Mouse (Mus musculus) olfactory bulb, adult 2 months (tissue): Measurements from ENCODE around the gene Rhof.

Experiments used
- CTCF ChIP-seq: fragments of 200-500 bp; IDR thresholded peaks from 2 replicates; pipeline ENCODE4 v1.5.1; 2012; ENCODE audit warnings: low read depth, mild to moderate bottlenecking, low read length, moderate library complexity; ENCODE audit not compliant: insufficient read depth
- POLR2A ChIP-seq: fragments of 200-500 bp; IDR thresholded peaks from 2 replicates; pipeline ENCODE4 v1.6.1; 2012; ENCODE audit warnings: mild to moderate bottlenecking, low read depth, low read length, moderate library complexity; ENCODE audit not compliant: insufficient read depth

GRCm38 (mm10) chr5:123149451-123150400 lies 17.2 kb upstream of the Rhof start:
- TF ChIP-seq POLR2A, result no peak
- TF ChIP-seq CTCF, result peak; percentile 88
